Mouse (Mus musculus) stomach, embryonic 14.5 days (tissue): ENCODE measurements at regions not wholly inside any gene's neighbourhood (a gene's known extent, or its start where the extent isn't known, plus 50 kb on each side); places are given as distances from the start of the nearest gene placed in this dataset.
"Not testable (repeated sequence)": the region's sequence is repeated elsewhere in the genome, so short reads cannot be mapped to it uniquely, and the experiment has no call there.

Experiments used
- ATAC-seq: fragments of 200-750 bp; cut with Nextera tagmentation; 2 replicates; pipeline ENCODE4 v1.8.0; 2017; ENCODE audit warnings: low read depth, moderate TSS enrichment; ENCODE audit not compliant: insufficient number of reproducible peaks, insufficient read depth, low FRiP score
- H3K27ac ChIP-seq: fragments of 300-500 bp; sonication (generic); 2 replicates; pipeline ENCODE4 v1.5.1; 2014; ENCODE audit warnings: mild to moderate bottlenecking, low read length, moderate library complexity, mixed read lengths
- H3K27me3 ChIP-seq: fragments of 300-500 bp; sonication (generic); 2 replicates; pipeline ENCODE4 v1.6.1; 2014; ENCODE audit warnings: low read length, control low read depth, mixed read lengths; ENCODE audit not compliant: control insufficient read depth, insufficient read depth
- H3K36me3 ChIP-seq: fragments of 300-500 bp; sonication (generic); 2 replicates; pipeline ENCODE4 v1.6.1; 2014; ENCODE audit warnings: mild to moderate bottlenecking, control low read depth, low read length, moderate library complexity, mixed read lengths; ENCODE audit not compliant: control insufficient read depth, insufficient read depth
- H3K4me1 ChIP-seq: fragments of 300-500 bp; sonication (generic); 2 replicates; pipeline ENCODE4 v1.6.1; 2014; ENCODE audit warnings: low read length, control low read depth, mixed read lengths; ENCODE audit not compliant: control insufficient read depth, insufficient read depth
- H3K4me2 ChIP-seq: fragments of 300-500 bp; sonication (generic); replicated peaks from 2 replicates; pipeline ENCODE4 v1.6.1; 2014; ENCODE audit warnings: low read depth, low read length, control low read depth
- H3K4me3 ChIP-seq: fragments of 300-500 bp; sonication (generic); 2 replicates; pipeline ENCODE4 v1.5.1; 2014; ENCODE audit warnings: low read depth, low read length, control low read depth
- H3K9ac ChIP-seq: fragments of 300-500 bp; sonication (generic); replicated peaks from 2 replicates; pipeline ENCODE4 v1.6.1; 2014; ENCODE audit warnings: low read depth, mild to moderate bottlenecking, control low read depth, low read length, moderate library complexity, mixed read lengths
- H3K9me3 ChIP-seq: fragments of 300-500 bp; sonication (generic); 2 replicates; pipeline ENCODE4 v1.6.1; 2016; ENCODE audit warnings: low read depth, low read length, control low read depth; ENCODE audit not compliant: control insufficient read depth
- WGBS: fragments of 180-500 bp; shearing (Covaris S2); extraction: QIAGEN DNeasy Blood & Tissue Kit; methylation state at CpG from one replicate; pipeline ENCODE4 v1.1.7; 2014; 5-methylcytosine and 5-hydroxymethylcytosine counted together

GRCm38 (mm10) chr16:50533881-50534280 is 57.1 kb downstream of the Ccdc54 start:
- H3K27ac ChIP-seq, result no peak overlapping the region
- WGBS, result 77% methylated on average over 3 of the region's 3 CpGs

GRCm38 (mm10) chr16:50529511-50530416 is 61.2 kb downstream of the Ccdc54 start:
- Histone ChIP-seq H3K27ac (peak overlapping the region; percentile 91), H3K27me3 (no peaks in the 10 kb centered on the region), H3K36me3 (no peaks in the 10 kb centered on the region), H3K9me3 (no peaks in the 10 kb centered on the region), H3K4me3 (peak overlapping the region; percentile 69), H3K9ac (peak overlapping the region; percentile 81), H3K4me1 (no peaks in the 10 kb centered on the region), H3K4me2 (peak overlapping the region; percentile 98)
- peak; percentile 67 for ATAC-seq
- WGBS, result under 1% methylated on average over 46 of the region's 46 CpGs

More at GRCm38 (mm10) chr16:50533881-50534280, 57.1 kb downstream of the Ccdc54 start:
- Histone ChIP-seq H3K9ac (no peak overlapping the region), H3K4me1 (no peaks in the 10 kb centered on the region), H3K9me3 (no peaks in the 10 kb centered on the region), H3K4me3 (no peak overlapping the region), H3K36me3 (no peaks in the 10 kb centered on the region), H3K4me2 (no peak overlapping the region), H3K27me3 (no peaks in the 10 kb centered on the region)
- no peak for ATAC-seq

- Histone ChIP-seq H3K4me1 (no peaks in the 10 kb centered on the region), H3K27me3 (no peaks in the 10 kb centered on the region), H3K27ac (peak overlapping the region; percentile 91), H3K4me2 (peak overlapping the region; percentile 98), H3K9me3 (no peaks in the 10 kb centered on the region), H3K9ac (peak overlapping the region; percentile 81), H3K36me3 (no peaks in the 10 kb centered on the region), H3K4me3 (peak overlapping the region; percentile 69)
- WGBS, result under 1% methylated on average over 75 of the region's 81 CpGs
- ATAC-seq, result peak; percentile 89
Measured at GRCm38 (mm10) chr16:50528677-50529510, 62.1 kb downstream of the Ccdc54 start.

- H3K4me3 ChIP-seq, result peak overlapping the region; percentile 69
- ATAC-seq, result no peak; the same call in 1 of the 2 replicates
- no peaks in the 10 kb centered on the region for H3K27me3 ChIP-seq
- H3K27ac ChIP-seq, result peak overlapping the region; percentile 91
- peak overlapping the region; percentile 81 for H3K9ac ChIP-seq
- no peaks in the 10 kb centered on the region for H3K36me3 ChIP-seq
- no peaks in the 10 kb centered on the region for H3K4me1 ChIP-seq
- H3K4me2 ChIP-seq, result peak overlapping the region; percentile 98
- no peaks in the 10 kb centered on the region for H3K9me3 ChIP-seq
- 1% methylated on average over 9 of the region's 9 CpGs for WGBS
Measured at GRCm38 (mm10) chr16:50528355-50528676, 62.6 kb downstream of the Ccdc54 start.

GRCm38 (mm10) chr16:50526930-50527329 is 64.0 kb downstream of the Ccdc54 start:
- not testable (repeated sequence) for H3K9ac ChIP-seq, H3K4me1 ChIP-seq, H3K4me2 ChIP-seq, ATAC-seq, H3K4me3 ChIP-seq, H3K27ac ChIP-seq, H3K27me3 ChIP-seq, H3K36me3 ChIP-seq, H3K9me3 ChIP-seq
- 77% methylated on average over 5 of the region's 5 CpGs for WGBS

- Histone ChIP-seq H3K27ac (no peak overlapping the region), H3K36me3 (no peaks in the 10 kb centered on the region), H3K9ac (no peak overlapping the region), H3K27me3 (no peaks in the 10 kb centered on the region), H3K4me2 (no peak overlapping the region), H3K4me3 (no peak overlapping the region), H3K9me3 (no peaks in the 10 kb centered on the region), H3K4me1 (no peaks in the 10 kb centered on the region)
- ATAC-seq, result no peak
- WGBS, result 90% methylated on average over 11 of the region's 11 CpGs
Measured at GRCm38 (mm10) chr16:50525934-50526366, 65.0 kb downstream of the Ccdc54 start.

- no peak overlapping the region for H3K4me3 ChIP-seq
- no peak overlapping the region for H3K4me2 ChIP-seq
- H3K27ac ChIP-seq, result no peak overlapping the region
- H3K4me1 ChIP-seq, result no peaks in the 10 kb centered on the region
- H3K36me3 ChIP-seq, result no peaks in the 10 kb centered on the region
- 88% methylated on average over 9 of the region's 9 CpGs for WGBS
- no peak for ATAC-seq
- H3K9ac ChIP-seq, result no peak overlapping the region
- no peaks in the 10 kb centered on the region for H3K27me3 ChIP-seq
- no peaks in the 10 kb centered on the region for H3K9me3 ChIP-seq
Measured at GRCm38 (mm10) chr16:50525504-50525903, 65.5 kb downstream of the Ccdc54 start.

GRCm38 (mm10) chr16:50519610-50520009 is 71.3 kb downstream of the Ccdc54 start:
- ATAC-seq, result no peak
- Histone ChIP-seq H3K9ac (no peak overlapping the region), H3K27ac (no peak overlapping the region), H3K36me3 (no peaks in the 10 kb centered on the region), H3K27me3 (no peaks in the 10 kb centered on the region), H3K4me3 (no peak overlapping the region), H3K4me2 (0 out of 2 replicates have a peak overlapping the region, but pooled peaks have one; percentile 25), H3K4me1 (no peaks in the 10 kb centered on the region), H3K9me3 (no peaks in the 10 kb centered on the region)
- WGBS, result 32% methylated on average over 10 of the region's 10 CpGs
